ENCODE assay signal across 11 mouse cellular contexts in the genomic region with DNA sequence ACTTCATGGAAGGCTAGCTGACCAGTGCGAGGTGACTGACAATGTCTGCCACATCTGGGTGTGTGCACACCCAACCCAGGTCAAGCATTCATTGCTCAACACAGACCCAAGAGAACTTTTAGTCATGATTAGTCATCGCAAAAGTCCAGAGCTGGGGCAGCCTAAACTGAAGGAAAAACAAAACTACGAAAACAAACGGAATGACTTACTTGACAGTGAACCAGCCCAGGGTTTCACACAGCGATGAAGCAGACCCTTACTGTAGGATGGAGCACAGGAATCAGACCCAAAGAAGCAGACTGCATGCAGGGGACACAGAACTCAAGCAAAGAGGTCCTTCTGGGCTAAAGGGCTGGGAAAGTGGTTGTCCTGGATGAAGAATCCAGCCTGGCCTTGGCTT. TPM values are rescaled to one million over a fixed set of nuclear protein-coding genes. Genes with fewer than 3 reads are reported as not detected.
DNase-seq lines count a peak whose midpoint lies in the region; ATAC-seq lines count a peak whose summit lies in the region.
"Had no signal": no experiment of that assay in that cellular context is flagged by ENCODE, and none has a peak within 500 bp of the region (broad histone marks: within the 10 kb centered on the region; RNA-seq: fewer than 3 reads in every experiment).

No protein-coding gene starts in this region.

- no peak overlapping the region for H3K4me3 ChIP-seq in heart, embryonic 11.5 days (ENCODE audit: low read depth, low read length)
- H3K4me3 ChIP-seq: liver, embryonic 15.5 days had no signal

- H3K27me3 ChIP-seq in heart, embryonic 11.5 days (ENCODE audit: control insufficient read depth, insufficient read depth, low read length): no peaks in the 10 kb centered on the region
- H3K27me3 ChIP-seq: CH12.LX; liver, embryonic 15.5 days had no signal

- no peaks in the 10 kb centered on the region for H3K9me3 ChIP-seq in heart, embryonic 11.5 days (replicated peaks; ENCODE audit: control insufficient read depth, low read length)
- H3K9me3 ChIP-seq: liver, embryonic 15.5 days had no signal

- no peak overlapping the region for H3K27ac ChIP-seq in heart, embryonic 11.5 days (ENCODE audit: low read depth, low read length)
- H3K27ac ChIP-seq: liver, embryonic 15.5 days had no signal

- ATAC-seq in heart, embryonic 11.5 days (replicated peaks; ENCODE audit: insufficient number of reproducible peaks, low FRiP score, low TSS enrichment): no peak
- ATAC-seq: forebrain, embryonic 14.5 days; intestine, embryonic 16.5 days had no signal

- H3K4me2 ChIP-seq in heart, embryonic 11.5 days: no peak overlapping the region
- H3K4me2 ChIP-seq: liver, embryonic 15.5 days had no signal

- DNase-seq in heart, adult 18-20 months: peak; percentile 68 to 70
- DNase-seq in 3134 (ENCODE audit: extremely low read depth, insufficient read length, low spot score): peak; percentile 73
- peak; percentile 89 for DNase-seq in NIH3T3 (ENCODE audit: low read depth)
- DNase-seq in fibroblast of lung, adult 2 months (ENCODE audit: low read depth): peak; percentile 81
- no peak for DNase-seq in layer of hippocampus, postnatal 14 days (ENCODE audit: low spot score in 2 of 2)
- DNase-seq in layer of hippocampus, adult 18-20 months (ENCODE audit: low spot score in 2 of 2): no peak

- H3K9ac ChIP-seq in heart, embryonic 11.5 days (ENCODE audit: low read depth, low read length): no peak overlapping the region
- H3K9ac ChIP-seq: liver, embryonic 15.5 days had no signal

- WGBS in heart, embryonic 11.5 days (ENCODE audit: insufficient replicate concordance): 94% methylated on average over 5 of the region's 5 CpGs

- no peaks in the 10 kb centered on the region for H3K36me3 ChIP-seq in heart, embryonic 11.5 days (ENCODE audit: control insufficient read depth, insufficient read depth, low read length)
- H3K36me3 ChIP-seq: liver, embryonic 15.5 days had no signal

- H3K4me1 ChIP-seq in heart, embryonic 11.5 days (ENCODE audit: control insufficient read depth, insufficient read depth, low read length): no peaks in the 10 kb centered on the region

RNA-seq across cellular contexts. Expression of a gene that starts 21.0 kb away (rescaled TPM):
- total RNA-seq in heart, adult 18-20 months (2021): 1 to 10 TPM; 3.9 to 4.5 TPM
- 6.4 and 6.5 TPM in 2 replicates for polyA plus RNA-seq in heart, embryonic 11.5 days (2014; fragmentation: Nextera tagmentation; extraction: Ambion mirVana)
- total RNA-seq in layer of hippocampus, postnatal 14 days (2021): 1 to 10 TPM; 6.6 to 8.7 TPM
- 1 to 10 TPM; 6.5 to 7.4 TPM for total RNA-seq in layer of hippocampus, adult 18-20 months (2021)

RNA-seq across cellular contexts. Expression of a gene that starts 49.4 kb away (rescaled TPM):
- total RNA-seq in heart, adult 18-20 months (2021): 10 to 100 TPM; 14.9 to 19.8 TPM
- 6.0 and 7.0 TPM in 2 replicates for polyA plus RNA-seq in heart, embryonic 11.5 days (2014; fragmentation: Nextera tagmentation; extraction: Ambion mirVana)
- total RNA-seq in layer of hippocampus, postnatal 14 days (2021): 10 to 100 TPM; 10.2 to 10.4 TPM
- 10 to 100 TPM; 11.0 to 12.5 TPM for total RNA-seq in layer of hippocampus, adult 18-20 months (2021)

Comparison
In these comparisons a context has a peak if more than half of its experiments do, and no peak if none do; other contexts are left out.
1. DNase-seq: peak in heart, adult 18-20 months (2 of 2), 3134 (single experiment), NIH3T3 (single experiment) and fibroblast of lung, adult 2 months (single experiment); none in layer of hippocampus, postnatal 14 days (0 of 2) and layer of hippocampus, adult 18-20 months (0 of 2).